Mouse (Mus musculus) brain, adult 2 months (tissue): ENCODE data around the gene Cd248.

Experiments used
- DNase-seq: peaks from one replicate; pipeline ENCODE4 v3.0.0; 2011; ENCODE audit warnings: low read depth, low spot score

Cd248 gene

DNA sequence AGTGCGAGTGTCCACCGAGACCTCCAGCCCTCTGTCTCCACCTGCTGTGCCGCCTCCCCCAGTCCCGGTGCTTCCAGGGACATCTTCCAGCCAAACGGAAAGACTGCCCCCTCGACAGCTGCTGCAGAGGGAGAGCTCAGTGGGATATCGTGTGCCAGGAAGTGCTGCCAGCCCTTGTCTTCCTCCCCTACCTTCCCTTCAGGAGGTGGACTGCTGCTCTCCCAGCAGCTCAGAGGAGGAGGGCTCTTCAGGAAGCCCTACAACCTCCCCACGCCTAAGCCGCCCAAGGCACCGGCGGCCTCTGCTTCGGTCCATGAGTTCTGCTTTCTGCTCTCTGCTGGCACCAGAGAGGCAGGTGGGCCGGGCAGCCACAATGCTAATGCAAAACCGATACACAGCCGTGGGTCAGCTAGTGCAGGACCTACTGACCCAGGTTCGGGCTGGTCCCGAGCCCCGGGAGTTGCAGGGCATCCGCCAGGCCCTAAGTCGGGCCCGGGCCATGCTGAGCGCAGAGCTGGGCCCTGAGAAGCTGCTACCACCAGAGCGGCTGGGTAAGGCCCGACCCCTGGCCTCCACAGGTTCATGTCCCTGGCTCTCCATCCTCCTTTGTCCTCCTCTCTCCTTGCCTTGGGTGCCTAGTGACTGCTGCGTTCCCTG lies 15.6 kb upstream of the Cd248 start:
- DNase-seq, result peak; percentile 87

DNA sequence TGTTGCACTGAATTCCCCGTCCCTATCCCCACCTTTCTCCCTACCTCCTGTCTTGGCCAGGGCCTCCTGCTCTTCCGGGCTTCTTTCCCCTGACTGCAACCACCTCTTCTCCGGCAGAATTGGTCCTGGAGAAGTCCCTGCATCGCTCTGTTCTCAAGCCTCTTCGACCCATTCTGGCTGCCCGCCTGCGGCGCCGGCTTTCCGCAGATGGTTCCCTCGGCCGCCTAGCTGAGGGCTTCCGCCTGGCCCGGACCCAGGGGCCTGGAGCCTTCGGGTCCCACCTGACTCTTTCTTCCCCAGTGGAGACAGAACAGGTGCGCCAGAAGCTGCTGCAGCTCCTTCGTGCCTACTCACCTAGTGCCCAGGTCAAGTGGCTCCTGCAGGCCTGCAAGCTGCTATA lies 15.0 kb upstream of the Cd248 start:
- DNase-seq, result peak; percentile 49

DNA sequence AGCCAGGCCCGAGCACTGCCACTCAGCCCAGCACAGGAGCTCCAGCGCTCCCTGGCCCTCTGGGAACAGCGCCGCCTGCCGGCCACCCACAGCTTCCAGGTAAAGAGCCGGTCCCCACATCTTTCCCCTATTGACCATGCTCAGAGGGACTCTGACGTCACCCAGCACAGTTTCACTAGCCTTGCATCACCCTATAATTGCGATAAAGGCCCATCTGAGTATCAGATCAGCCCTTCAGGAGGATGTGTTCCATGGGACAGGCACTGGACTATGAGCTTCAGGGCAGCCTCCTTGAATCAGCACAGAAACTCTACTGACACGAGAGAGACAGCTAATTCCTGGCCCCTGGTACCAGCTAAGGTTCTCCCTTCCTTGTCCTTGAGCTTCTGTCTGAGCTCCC lies 14.0 kb upstream of the Cd248 start:
- peak; percentile 73 for DNase-seq

DNA sequence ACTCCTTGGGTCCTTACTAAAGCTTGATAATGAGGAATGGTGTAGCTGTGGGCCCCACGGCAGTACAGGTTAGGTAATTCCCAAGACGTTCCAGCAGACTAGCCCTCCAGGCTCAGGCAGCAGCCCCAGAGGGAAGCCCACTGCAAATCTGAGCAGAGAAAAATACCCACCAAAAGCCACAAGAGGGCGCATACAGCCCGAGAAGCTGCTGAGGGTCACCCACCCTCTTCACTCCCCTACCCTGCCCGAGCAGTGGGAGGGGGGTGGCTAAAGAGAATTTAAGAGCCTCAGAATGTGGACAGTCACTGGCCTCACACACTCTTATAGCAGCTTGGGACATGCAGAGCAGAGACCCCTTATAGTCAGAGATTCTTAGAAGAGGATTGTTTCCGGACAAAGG lies 11.6 kb upstream of the Cd248 start:
- DNase-seq, result peak; percentile 49

DNA sequence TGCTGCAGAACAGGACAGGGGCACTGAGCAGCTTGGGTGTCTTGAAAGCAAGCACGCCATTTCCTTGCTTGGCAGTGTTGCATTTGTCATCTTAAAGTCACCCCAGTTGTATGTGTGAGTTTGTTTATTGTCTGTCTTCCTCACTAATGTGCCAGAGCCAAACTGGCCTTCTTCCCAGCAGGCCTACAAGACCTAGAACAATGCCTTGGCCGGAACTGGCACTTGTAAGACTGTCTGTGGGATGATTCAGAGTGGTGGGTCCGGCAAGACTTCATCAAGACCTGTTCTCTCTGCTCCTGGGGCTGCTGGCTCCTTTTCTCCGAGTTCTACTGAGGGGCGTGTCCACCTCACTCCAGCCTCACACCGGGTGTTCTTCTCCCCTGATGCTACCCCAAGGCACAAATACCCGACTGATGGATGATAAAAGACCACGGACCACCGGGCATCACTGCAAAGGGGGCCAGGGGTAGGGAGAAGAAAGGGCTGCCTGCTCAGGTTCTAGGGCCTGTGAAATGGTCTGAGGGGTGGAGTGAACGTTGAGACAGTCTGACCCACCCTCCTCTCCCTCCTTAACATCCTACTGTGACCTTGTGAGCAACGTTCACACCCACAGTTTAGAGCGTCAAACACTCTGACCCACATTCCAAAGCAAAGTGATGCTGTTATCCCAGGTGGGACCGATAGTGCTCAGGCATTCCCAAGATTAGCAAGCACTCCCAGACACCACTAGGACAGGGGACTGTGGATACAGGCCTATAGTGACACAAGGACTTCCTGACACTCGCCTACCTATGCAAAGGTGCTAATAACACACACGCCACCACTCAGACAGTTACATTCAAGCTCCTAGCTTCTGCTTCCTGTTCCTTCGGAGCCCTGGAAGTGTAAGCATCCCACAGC lies 9.8 kb upstream of the Cd248 start:
- no peak for DNase-seq

DNA sequence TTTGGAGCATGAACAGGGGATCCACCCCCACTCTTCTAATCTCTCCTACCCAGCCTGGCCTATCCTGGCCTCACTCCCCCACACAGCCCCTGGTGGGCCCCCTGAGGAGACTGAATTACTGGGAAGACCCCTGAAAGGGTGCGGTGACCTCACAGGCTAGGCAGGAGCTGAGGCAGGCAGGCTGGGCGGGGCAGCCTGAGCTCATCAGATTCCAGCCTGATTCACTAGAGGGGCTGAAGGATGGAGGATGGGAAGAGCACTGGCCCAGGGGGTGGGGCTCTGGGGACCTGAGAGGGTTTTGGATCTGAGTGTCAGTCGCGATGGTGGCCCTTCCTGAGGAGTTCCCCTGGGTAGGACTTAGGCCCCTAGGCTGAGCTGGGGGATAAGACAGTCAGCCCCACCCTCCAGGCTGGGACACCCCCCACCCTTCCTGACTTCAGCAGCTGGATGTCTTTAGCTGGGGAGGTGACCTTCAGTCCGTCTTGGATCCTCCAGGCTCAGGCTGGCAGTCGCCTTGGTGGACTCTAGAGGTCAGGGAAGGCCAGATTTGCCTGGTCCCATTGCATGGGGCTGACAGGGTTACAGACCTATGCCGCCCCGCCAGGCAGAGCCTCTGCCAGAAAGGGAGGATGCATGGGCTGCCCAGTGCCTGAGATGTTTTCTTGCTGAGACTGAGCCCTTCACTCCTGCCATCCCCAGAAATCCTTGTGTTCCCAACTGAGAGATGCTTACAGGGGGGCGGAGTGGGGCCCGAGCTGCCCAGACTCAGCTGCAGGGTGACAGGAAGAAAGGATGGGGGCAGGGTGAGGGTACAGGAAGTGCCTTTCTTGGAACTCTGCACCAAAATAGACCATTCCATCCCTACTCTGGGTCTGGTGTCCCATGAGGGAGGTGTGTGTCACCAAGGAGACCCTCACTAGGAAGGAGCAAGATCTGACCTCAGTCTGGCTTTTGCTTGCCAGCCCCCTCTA lies 8.8 kb upstream of the Cd248 start:
- no peak for DNase-seq

DNA sequence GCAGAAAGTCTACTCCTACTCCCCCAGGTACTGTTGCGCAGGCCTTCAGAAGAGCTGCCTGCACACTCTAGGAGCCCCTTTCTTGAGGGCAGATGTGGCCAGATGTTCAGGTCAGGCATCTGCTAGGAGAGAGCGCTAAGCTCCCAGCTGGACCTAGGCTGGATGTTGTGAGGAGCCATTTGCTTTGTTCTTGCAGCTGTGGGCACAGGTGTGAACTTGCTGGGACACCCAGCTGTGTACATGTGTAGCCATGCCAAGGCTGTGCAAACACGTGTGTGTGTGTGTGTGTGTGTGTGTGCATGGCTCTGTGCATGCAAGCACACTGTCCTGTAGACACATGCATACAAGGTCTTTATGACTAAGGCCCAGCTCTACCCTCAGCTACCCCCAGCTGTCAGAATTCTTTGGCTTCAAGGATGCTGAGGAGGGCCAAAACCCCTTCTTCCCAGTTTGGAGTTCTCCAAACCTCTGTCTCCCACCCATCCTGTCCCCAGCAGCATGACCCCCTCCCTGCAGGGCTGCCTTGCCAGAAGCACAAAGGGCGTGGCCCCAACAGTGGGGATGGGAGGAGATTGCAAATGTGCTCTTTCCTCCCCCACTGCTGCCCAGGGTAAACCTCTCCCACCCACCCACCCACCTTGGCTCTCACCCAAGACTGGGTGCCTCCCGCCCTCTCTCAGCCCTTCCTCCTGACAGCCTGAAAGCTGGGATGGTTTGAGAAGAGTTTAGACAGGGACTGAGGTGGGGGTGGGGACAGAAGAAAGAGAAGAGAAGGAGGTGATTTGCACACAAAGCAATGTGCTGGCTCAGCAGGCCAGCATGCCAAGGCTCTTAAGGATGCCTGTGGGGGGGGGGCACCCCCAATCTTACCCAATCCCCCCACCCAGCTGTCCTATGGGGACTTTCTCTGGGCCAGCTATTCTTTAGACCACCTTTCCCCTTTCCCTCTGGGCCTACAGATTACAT lies 7.2 kb upstream of the Cd248 start:
- DNase-seq, result no peak

DNA sequence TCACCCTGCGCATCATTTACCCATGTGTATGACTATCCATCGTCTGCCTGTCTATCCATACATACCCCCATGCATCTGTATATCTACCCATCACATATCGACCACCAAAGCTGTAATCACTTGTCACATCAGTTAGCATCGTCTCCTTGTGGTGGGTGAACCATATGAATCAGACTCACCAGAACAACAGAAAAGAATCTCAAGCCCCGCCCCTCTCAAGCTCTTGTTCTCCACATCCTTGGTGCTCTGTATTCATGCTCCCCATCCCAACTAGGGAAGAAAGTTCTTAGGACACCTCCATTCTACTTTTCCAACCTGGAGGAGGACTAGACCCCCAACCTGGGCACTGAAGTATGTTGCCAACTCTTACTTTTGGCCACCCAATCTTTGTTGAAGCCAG lies 5.8 kb upstream of the Cd248 start:
- no peak for DNase-seq

DNA sequence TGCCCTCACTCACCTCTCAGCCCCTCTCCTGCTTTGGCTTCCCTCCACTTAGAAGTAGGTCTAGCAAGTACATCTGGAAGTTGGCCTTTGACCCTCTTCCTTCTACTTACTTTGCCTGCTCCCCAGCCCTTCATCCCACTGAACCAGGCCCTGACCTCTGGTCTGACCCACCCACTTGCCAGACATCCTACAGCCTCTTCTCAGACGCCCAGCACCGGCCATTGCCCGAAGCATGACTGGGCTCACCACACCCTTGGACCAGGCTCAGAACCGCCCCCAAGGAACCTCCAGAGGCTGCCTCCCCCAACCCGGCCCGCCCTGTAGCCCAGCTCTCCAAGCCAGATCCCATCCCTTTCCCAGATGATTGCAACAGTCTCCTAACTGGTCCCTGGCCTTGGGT lies 5.4 kb upstream of the Cd248 start:
- DNase-seq, result no peak

DNA sequence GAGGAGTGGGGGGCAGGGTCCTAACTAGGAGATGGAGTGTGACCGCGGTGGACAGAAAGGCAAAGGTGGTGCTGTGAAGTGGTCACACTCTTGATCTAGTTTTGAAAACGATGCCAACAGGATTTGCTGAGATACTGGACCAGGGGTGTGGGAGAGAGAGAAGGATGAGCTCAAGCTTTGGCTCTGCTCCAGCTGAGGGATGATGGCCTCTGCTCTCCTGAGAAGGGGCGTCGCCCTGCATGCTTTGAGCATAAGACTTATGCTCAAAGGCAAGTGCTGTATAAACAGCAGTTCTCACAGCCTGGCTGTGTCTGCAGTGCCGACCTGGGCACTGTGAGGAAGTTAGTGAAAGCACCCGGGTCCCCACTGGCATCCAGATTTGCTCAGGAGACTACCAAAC lies 2.8 kb upstream of the Cd248 start:
- DNase-seq, result no peak

DNA sequence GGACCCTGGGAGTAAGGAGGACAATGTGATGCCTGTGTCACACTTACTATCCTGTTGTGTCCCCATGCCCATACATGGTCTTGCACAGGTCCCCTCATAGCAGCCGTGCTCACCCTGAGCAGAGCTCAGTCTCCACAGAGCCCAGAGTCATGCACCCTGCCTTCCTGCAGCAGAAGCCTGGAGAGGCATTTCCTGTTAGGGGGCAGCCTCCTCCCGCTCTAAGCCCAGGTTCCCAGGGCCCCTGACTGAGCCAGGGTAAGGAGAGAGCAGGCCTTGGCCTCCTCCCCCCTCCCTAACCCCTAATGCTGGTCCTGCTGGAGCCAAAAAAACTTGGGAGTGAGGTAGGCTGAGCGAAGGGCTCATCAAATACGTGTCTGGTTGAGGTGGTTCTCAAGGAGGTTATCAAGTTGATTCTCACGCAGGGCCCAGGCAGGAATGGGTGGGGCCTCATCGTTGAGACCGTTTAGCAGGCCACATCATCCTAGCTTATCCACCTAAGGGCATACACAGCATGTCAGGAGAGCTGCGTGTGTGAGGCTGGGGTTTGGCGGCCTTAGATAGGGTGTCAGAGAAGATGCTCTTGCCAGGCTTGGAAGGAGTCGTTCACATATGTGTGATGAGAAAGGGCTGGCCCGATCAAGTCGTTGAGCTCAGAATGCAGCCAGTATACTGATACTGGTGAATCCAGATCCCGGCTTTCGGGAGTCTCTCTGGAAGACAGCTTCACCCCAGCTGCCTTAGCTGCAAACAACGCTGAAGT lies 658 bp upstream of the Cd248 start:
- DNase-seq, result no peak

DNA sequence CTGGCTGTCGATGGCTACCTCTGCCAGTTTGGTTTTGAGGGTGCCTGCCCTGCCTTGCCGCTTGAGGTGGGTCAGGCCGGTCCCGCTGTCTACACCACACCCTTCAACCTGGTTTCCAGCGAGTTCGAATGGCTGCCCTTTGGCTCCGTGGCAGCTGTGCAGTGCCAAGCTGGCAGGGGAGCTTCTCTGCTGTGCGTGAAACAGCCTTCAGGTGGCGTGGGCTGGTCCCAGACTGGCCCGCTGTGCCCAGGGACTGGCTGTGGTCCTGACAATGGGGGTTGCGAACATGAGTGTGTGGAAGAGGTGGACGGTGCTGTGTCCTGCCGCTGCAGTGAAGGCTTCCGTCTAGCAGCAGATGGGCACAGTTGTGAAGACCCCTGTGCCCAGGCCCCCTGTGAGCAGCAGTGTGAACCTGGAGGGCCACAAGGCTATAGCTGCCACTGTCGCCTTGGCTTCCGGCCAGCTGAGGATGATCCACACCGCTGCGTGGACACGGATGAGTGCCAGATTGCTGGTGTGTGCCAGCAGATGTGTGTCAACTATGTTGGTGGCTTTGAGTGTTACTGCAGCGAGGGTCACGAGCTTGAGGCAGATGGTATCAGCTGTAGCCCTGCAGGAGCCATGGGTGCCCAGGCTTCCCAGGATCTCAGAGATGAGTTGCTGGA lies 824 bp downstream of the Cd248 start:
- no peak for DNase-seq

DNA sequence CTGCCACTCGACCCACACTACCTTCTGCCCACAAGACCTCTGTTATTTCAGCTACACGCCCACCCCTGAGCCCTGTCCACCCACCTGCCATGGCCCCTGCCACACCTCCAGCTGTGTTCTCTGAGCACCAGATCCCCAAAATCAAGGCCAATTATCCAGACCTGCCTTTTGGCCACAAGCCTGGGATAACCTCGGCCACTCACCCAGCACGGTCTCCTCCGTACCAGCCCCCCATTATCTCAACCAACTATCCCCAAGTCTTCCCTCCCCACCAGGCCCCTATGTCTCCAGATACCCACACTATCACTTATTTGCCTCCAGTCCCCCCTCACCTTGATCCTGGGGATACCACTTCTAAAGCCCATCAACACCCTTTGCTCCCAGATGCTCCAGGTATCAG lies 1.6 kb downstream of the Cd248 start:
- no peak for DNase-seq

DNA sequence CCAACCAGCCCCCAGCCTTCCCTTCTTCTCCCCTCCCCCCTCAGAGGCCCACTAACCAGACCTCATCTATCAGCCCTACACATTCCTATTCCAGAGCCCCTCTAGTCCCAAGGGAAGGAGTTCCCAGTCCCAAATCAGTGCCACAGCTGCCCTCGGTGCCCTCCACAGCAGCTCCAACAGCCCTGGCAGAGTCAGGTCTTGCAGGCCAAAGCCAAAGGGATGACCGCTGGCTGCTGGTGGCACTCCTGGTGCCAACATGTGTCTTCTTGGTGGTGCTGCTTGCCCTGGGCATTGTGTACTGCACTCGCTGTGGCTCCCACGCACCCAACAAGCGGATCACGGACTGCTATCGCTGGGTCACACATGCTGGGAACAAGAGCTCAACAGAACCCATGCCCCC lies 2.1 kb downstream of the Cd248 start:
- no peak for DNase-seq

DNA sequence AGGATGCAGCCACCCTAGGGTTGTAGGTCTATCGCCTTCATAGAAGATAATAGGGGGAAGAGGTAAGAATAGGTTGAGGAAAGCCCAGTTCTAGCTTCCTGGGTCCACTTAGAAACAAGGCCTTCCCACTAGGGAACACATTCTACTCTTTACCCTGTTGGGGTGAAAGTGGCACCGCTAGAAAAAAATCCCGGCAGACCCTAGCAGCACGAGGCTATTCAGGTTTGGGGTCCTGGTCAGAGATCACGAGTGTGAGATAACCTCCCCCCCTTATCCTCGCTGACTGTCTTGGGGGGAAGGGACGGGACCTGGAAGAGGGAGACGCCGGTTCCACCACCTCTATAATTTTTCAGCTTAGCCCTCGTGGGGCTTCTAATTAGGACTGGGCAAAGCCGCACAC lies 3.2 kb downstream of the Cd248 start:
- no peak for DNase-seq

DNA sequence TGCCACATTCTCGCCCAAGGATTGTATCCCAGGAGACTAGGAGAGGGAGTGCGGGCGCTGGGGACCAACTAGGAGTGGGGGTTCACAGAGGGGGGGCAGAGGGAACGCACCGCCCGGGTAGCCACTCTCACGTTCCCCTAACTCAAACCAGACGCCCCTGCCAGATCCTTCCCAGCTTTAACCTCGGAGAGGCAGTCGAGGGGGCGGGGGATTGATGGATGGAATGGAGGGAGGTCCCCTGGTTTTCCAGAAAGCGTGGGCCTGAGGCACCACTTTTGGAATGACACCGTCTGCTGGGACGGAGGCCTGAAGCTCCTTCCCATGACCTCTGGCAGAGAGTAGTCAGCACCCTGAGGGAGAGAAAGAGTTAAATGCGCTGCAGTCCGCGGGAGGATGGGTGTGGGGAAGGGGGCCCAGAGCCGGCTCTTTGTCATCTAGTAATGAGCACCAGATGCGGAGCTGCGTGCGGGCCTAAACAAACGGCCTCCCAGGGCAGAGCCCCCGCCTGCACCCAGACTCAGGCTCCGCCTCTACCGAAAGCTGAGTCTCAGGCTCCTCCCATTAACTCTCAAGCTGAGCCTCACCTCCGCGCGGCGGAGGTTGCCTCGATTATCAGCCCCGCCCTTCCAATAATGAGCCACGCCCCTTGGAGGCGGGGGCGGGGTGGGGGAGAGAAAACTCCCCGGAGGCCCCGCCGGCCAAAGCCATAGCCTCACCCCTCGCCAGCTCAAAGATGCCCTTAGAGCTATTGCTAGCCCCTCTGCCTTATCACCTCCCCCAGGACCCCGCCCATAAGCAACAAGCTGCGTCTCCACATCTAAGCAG lies 3.9 kb downstream of the Cd248 start:
- peak; percentile 71 for DNase-seq

DNA sequence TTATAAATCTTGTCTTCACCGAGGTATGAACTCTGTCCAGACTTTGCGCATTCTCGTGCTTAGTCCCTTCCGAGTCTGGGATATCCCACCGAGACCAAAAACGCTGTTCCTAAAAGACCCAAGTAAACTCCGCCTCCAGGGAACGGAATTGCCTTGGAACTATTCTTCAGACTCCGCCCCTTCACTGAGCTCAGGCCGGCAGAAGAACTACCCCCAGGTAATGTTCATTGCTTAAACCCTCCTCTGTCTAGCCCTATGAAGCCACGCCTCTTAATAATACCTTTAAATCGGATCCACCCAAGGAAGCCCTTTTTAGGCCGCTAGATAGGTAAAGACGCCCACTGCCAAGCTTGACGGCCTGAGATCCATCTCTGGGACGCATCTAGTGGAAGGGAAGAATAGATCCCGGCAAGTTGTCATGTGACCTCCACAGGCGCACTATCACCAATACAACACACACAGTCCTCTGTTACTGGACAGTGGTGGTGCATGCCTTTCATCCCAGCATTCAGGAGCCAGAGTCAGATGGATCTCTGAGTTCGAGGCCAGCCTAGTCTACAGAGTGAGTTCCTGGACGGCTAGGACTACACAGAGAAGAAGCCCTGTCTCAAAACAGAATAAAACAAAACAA lies 4.6 kb downstream of the Cd248 start:
- DNase-seq, result no peak

DNA sequence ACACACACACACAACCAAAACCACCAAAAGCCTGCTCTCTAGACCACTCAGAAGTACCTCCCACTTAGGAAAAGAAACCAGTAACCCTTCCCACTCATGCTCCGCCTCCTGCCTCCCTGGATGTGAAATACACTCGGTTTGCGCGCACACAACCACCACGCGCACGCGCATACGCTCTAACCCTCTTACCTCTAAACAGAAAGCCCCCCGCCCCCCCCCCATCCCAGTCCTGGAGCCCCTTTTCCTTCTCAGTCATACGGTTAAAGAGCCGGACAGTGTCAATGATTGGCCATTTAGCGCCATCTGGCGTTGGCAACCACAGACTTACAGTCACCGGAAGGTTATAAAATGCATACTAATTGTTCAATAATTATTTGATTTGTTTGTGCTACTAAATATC lies 5.2 kb downstream of the Cd248 start:
- peak; percentile 74 for DNase-seq
